Mouse (Mus musculus) midbrain, embryonic 11.5 days (tissue): Measurements from ENCODE around the gene Prdm4. TPM values are rescaled to one million over a fixed set of nuclear protein-coding genes. Genes with fewer than 3 reads are reported as not detected.

ENCODE experiments used
- ATAC-seq: fragments of 200-750 bp; cut with Nextera tagmentation; 2 replicates; pipeline ENCODE4 v1.8.0; 2017; ENCODE audit warnings: moderate TSS enrichment, moderate library complexity; ENCODE audit not compliant: low FRiP score
- DNase-seq: peaks from one replicate; pipeline ENCODE4 v3.0.0; 2015; ENCODE audit warnings: low spot score; ENCODE audit errors: missing footprints
- H3K27ac ChIP-seq: fragments of 300-500 bp; sonication (generic); 2 replicates; pipeline ENCODE4 v1.5.1; 2014; ENCODE audit warnings: low read depth, low read length
- H3K27me3 ChIP-seq: fragments of 300-500 bp; sonication (generic); 2 replicates; pipeline ENCODE4 v1.6.1; 2014; ENCODE audit warnings: mild to moderate bottlenecking, low read length, moderate library complexity, mixed read lengths; ENCODE audit not compliant: control insufficient read depth, insufficient read depth
- H3K36me3 ChIP-seq: fragments of 300-500 bp; sonication (generic); 2 replicates; pipeline ENCODE4 v1.6.1; 2014; ENCODE audit warnings: mild to moderate bottlenecking, low read length, moderate library complexity, mixed read lengths; ENCODE audit not compliant: control insufficient read depth, insufficient read depth
- H3K4me1 ChIP-seq: fragments of 300-500 bp; sonication (generic); 2 replicates; pipeline ENCODE4 v1.6.1; 2014; ENCODE audit warnings: low read length; ENCODE audit not compliant: control insufficient read depth, insufficient read depth
- H3K4me2 ChIP-seq: fragments of 300-500 bp; sonication (generic); 2 replicates; pipeline ENCODE4 v1.6.1; 2014; ENCODE audit warnings: mild to moderate bottlenecking, moderate library complexity
- H3K4me3 ChIP-seq: fragments of 300-500 bp; sonication (generic); 2 replicates; pipeline ENCODE4 v1.5.1; 2014; ENCODE audit warnings: low read depth, low read length
- H3K9ac ChIP-seq: fragments of 300-500 bp; sonication (generic); 2 replicates; pipeline ENCODE4 v1.6.1; 2014; ENCODE audit warnings: low read length
- H3K9me3 ChIP-seq: fragments of 300-500 bp; sonication (generic); 2 replicates; pipeline ENCODE4 v1.6.1; 2016; ENCODE audit warnings: low read length; ENCODE audit not compliant: control insufficient read depth
- WGBS: fragments of 180-500 bp; shearing (Covaris S2); extraction: QIAGEN DNeasy Blood & Tissue Kit; methylation state at CpG from one replicate; pipeline ENCODE4 v1.1.7; 2014; 5-methylcytosine and 5-hydroxymethylcytosine counted together
- polyA plus RNA-seq: library from polyadenylated mRNA; unstranded; fragments of >200 nt; fragmentation: Nextera tagmentation; extraction: Ambion mirVana; gene quantifications from 2 replicates; pipeline ENCODE4 v1.2.1, GENCODE M21; 2014

Prdm4 gene
- polyA plus RNA-seq, 1 experiment from 2014 or later, result 35.3 TPM

GRCm38 (mm10) chr10:85951765-85952443 lies 35.0 kb upstream of the Prdm4 start:
- ATAC-seq, result no peak
- H3K4me1 ChIP-seq, result peaks cover 6% of the 10 kb centered on the region
- no peak overlapping the region for H3K9ac ChIP-seq
- no peak overlapping the region for H3K4me2 ChIP-seq
- peak; percentile 53 for DNase-seq
- H3K4me3 ChIP-seq, result no peak overlapping the region
- no peaks in the 10 kb centered on the region for H3K27me3 ChIP-seq
- H3K27ac ChIP-seq, result no peak overlapping the region
- WGBS, result 94% methylated on average over 6 of the region's 6 CpGs
- no peaks in the 10 kb centered on the region for H3K9me3 ChIP-seq
- H3K36me3 ChIP-seq, result peaks cover 15% of the 10 kb centered on the region

- H3K27me3 ChIP-seq, result no peaks in the 10 kb centered on the region
- peak; percentile 75 for DNase-seq
- no peak overlapping the region for H3K27ac ChIP-seq
- no peaks in the 10 kb centered on the region for H3K9me3 ChIP-seq
- no peak overlapping the region for H3K4me2 ChIP-seq
- H3K4me1 ChIP-seq, result no peaks in the 10 kb centered on the region
- H3K36me3 ChIP-seq, result peaks cover 25% of the 10 kb centered on the region; the same call in 1 of the 2 replicates
- 95% methylated on average over 8 of the region's 8 CpGs for WGBS
- no peak for ATAC-seq
- H3K4me3 ChIP-seq, result no peak overlapping the region
- H3K9ac ChIP-seq, result no peak overlapping the region
Measured at GRCm38 (mm10) chr10:85948483-85949196, 31.7 kb upstream of the Prdm4 start.

GRCm38 (mm10) chr10:85936280-85936965 lies 19.5 kb upstream of the Prdm4 start:
- Histone ChIP-seq H3K4me2 (no peak overlapping the region), H3K4me1 (no peaks in the 10 kb centered on the region), H3K27me3 (no peaks in the 10 kb centered on the region), H3K9ac (no peak overlapping the region), H3K4me3 (no peak overlapping the region), H3K36me3 (peaks cover 37% of the 10 kb centered on the region), H3K27ac (no peak overlapping the region), H3K9me3 (no peaks in the 10 kb centered on the region)
- WGBS, result 97% methylated on average over 6 of the region's 6 CpGs
- DNase-seq (no peak), ATAC-seq (no peak)

- Histone ChIP-seq H3K27ac (no peak overlapping the region), H3K4me3 (no peak overlapping the region), H3K27me3 (peaks cover 6% of the 10 kb centered on the region), H3K4me1 (no peaks in the 10 kb centered on the region; the same call in 1 of the 2 replicates), H3K36me3 (no peaks in the 10 kb centered on the region), H3K9me3 (no peaks in the 10 kb centered on the region), H3K9ac (no peak overlapping the region), H3K4me2 (no peak overlapping the region)
- no peak for DNase-seq
- no peak for ATAC-seq
- WGBS, result 93% methylated on average over 11 of the region's 11 CpGs
Measured at GRCm38 (mm10) chr10:85929962-85930361, 13.0 kb upstream of the Prdm4 start.

- DNase-seq, result peak; percentile 86
- Histone ChIP-seq H3K27ac (no peak overlapping the region), H3K9ac (peak overlapping the region; percentile 26; the same call in 1 of the 2 replicates), H3K36me3 (no peaks in the 10 kb centered on the region), H3K4me1 (no peaks in the 10 kb centered on the region; the same call in 1 of the 2 replicates), H3K9me3 (no peaks in the 10 kb centered on the region), H3K4me3 (peak overlapping the region; percentile 47), H3K4me2 (peak overlapping the region; percentile 76), H3K27me3 (peaks cover 6% of the 10 kb centered on the region)
- 57% methylated on average over 11 of the region's 11 CpGs for WGBS
- no peak for ATAC-seq
Measured at GRCm38 (mm10) chr10:85929208-85929591, 12.3 kb upstream of the Prdm4 start.

GRCm38 (mm10) chr10:85928499-85929207 lies 11.7 kb upstream of the Prdm4 start:
- H3K27ac ChIP-seq, result no peak overlapping the region
- H3K9ac ChIP-seq, result peak overlapping the region; percentile 68
- ATAC-seq (peak; percentile 89), DNase-seq (peak; percentile 98)
- WGBS, result under 1% methylated on average over 63 of the region's 63 CpGs
- H3K4me3 ChIP-seq, result peak overlapping the region; percentile 47
- H3K36me3 ChIP-seq, result no peaks in the 10 kb centered on the region
- H3K4me1 ChIP-seq, result no peaks in the 10 kb centered on the region; the same call in 1 of the 2 replicates
- no peaks in the 10 kb centered on the region for H3K9me3 ChIP-seq
- peaks cover 6% of the 10 kb centered on the region for H3K27me3 ChIP-seq
- peak overlapping the region; percentile 76 for H3K4me2 ChIP-seq

GRCm38 (mm10) chr10:85927676-85928445 lies 10.9 kb upstream of the Prdm4 start, which contains the start of gene Ascl4:
Gene Ascl4 (plus strand): TSS chr10:85927681.
- Histone ChIP-seq H3K4me1 (no peaks in the 10 kb centered on the region; the same call in 1 of the 2 replicates), H3K36me3 (no peaks in the 10 kb centered on the region), H3K27me3 (peaks cover 6% of the 10 kb centered on the region), H3K4me3 (peak within 1 kb of the TSS; percentile 47), H3K9ac (peak within 1 kb of the TSS; percentile 68), H3K27ac (no peak within 1 kb of the TSS), H3K9me3 (no peaks in the 10 kb centered on the region), H3K4me2 (peak within 1 kb of the TSS; percentile 76)
- under 1% methylated on average over 23 of the region's 23 CpGs for WGBS
- peak; percentile 25; the same call in 1 of the 2 replicates for ATAC-seq
- DNase-seq, result peak; percentile 97

- Histone ChIP-seq H3K4me1 (no peaks in the 10 kb centered on the region), H3K36me3 (peaks cover 30% of the 10 kb centered on the region), H3K27ac (no peak overlapping the region), H3K9ac (no peak overlapping the region), H3K4me2 (no peak overlapping the region), H3K4me3 (no peak overlapping the region), H3K27me3 (no peaks in the 10 kb centered on the region), H3K9me3 (no peaks in the 10 kb centered on the region)
- DNase-seq (no peak), ATAC-seq (no peak)
- 91% methylated on average over 8 of the region's 8 CpGs for WGBS
Measured at GRCm38 (mm10) chr10:85879886-85880486, 37.0 kb downstream of the Prdm4 start.
